Mouse (Mus musculus) stomach, postnatal 0 days (tissue): Measurements from ENCODE around the gene Dock8.

Experiments used
- CTCF ChIP-seq: IDR thresholded peaks from 2 replicates; pipeline ENCODE4 v1.5.1; 2016; ENCODE audit warnings: antibody characterized with exemption, low read depth, mild to moderate bottlenecking, moderate library complexity
- EP300 ChIP-seq: optimal IDR thresholded peaks from 2 replicates; pipeline ENCODE3; 2016; ENCODE audit warnings: antibody characterized with exemption

- TF ChIP-seq CTCF (peak; percentile 61), EP300 (no peak)
Observed at GRCm38 (mm10) chr19:25237492-25238040, 238.2 kb downstream of the Dock8 start.
